Mouse (Mus musculus) gastrocnemius, postnatal 14 days (tissue): ENCODE results near the gene Kcnk4. TPM values are rescaled to one million over a fixed set of nuclear protein-coding genes. Genes with fewer than 3 reads are reported as not detected.
"Not testable (repeated sequence)": the region's sequence is repeated elsewhere in the genome, so short reads cannot be mapped to it uniquely, and the experiment has no call there.

Experiments used
- DNase-seq: peaks from one replicate; pipeline ENCODE4 v3.0.0; 2021; ENCODE audit warnings: mixed read lengths
- intact Hi-C: fragments of 180-260 bp; cut with DNase I; formaldehyde crosslinking; loops from one replicate; pipeline ENCODE4 v1.15.1; 2025; ENCODE audit warnings: low total_unique reads
- total RNA-seq, 2 experiments: library from RNA; stranded (reverse); gene quantifications; 2 replicates each; pipeline ENCODE4 v1.2.3; 2021

Kcnk4 gene
- total RNA-seq, 2 experiments from 2014 or later, result not detected

DNA sequence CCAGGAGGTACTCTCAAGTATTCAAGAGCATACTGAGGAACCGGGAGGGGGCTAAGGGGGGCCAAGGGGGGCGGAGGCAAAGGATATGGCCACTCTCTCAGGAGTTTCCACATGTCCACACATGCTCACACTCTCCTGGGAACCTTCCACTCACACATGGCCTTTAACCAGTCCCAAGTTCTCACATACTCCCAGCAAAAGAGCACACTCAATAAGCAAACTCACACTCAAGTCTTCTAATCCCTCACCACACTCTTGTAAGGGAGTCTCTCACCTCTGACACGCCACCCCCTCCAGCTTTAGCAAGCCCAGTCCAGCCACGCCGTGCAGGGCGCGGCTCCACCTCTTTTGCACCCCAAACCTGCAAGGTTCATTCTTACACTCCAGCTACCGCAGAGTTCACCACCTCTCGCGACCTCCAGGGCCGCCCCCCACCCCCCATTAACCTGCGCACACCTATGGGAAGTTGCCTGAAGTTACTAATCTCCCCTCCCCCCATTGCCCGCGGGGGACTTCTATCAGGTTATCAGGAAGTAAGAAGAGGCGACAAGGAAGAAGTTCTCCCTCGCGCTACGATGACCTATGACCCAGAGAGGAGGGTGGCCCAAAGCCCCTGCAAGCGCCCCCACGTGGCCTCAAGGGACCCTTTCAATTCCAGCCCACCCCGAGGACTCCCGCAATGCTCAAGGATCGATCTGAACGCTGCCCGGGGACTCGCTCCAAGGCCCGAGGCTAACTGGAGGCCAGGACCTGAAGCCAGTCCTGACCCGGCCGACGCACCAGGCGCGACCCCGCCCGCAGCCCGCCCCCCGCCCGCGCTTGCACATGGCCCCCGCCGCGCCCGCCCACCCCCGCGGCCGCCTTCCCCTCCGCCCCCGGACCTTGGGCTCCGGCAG is 13.3 kb downstream of the Kcnk4 start:
- intact Hi-C loops, result no loop called here
- peak; percentile 57 for DNase-seq

DNA sequence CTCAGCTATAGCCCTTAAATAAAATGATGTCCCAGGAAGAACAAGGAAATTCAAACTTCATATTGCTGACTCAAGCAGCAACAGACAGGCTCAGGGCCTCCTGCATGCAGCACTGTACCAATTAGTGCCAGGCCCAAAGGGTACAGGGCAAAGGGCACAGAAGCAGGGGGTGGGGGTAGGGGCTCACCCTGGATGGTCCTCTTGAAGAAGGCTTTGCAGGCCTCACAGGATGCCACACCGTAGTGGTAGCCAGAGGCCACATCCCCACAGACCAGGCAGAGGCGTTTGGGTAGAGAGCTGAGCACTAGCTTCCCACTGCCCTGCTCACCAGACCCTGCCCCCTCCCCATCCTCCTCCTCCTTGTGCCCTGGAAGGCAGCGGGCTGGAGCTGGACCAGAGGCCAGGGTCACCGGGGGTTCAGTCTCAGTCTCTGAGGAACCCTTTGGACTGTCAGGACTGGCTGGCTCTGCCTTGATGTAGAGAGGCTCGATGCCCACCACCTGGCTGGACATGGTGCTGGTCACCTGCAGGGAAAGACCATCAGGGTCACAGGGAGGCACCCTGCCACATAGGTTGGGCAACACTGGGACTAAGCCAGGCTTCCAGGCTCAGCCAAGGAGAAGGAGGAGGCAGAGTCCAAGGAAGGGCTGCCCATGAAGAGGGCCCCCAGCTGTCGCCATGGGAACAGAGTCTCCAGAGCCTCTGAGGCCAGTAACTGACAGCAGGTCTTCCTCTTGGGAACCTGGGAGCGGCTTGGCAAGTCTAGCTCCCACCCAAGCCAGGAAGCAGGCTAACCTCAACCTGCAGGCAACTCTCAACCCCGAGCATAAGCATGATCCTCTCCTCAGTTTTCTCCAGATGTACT is 14.2 kb downstream of the Kcnk4 start:
- DNase-seq, result peak; percentile 47
- intact Hi-C loops, result no loop called here

DNA sequence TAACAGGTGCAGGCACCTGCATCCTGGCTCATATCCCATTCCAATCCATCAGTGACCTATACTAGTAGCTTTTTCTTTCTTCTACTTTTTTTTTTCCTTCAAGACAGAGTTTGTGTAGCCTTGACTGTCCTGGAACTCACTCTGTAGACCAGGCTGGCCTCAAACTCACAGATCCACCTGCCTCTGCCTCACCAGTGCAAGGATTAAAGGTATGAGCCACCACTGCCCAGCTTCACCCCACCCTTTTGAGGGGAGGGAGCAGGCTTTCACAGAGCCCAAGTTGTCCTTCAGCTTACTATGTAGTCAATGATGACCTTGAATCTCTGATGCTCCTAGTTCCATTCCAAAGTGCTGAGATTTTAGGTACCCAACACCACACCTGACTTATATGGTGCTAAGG is 14.9 kb downstream of the Kcnk4 start:
- intact Hi-C loops, result no loop called here
- no peak for DNase-seq

DNA sequence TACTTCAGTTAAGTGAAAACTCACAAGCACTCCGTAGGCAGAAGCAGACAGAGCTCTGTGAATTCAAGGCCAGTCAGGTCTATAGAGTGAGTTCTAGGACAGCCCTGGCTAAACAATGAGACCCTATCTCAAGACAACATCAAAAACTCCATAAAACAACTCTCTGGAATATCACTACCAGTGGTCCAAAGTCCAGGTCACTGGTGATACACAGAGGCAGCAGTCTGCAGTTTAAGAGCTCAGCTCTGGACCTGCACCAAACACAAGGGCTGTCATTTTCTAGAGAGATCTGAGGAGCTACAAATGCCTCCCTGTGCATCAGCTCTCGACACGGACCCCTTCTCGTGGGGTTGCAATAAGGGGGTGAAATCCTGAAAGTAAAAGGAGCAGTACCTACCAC is 16.0 kb downstream of the Kcnk4 start:
- intact Hi-C loops, result no loop called here
- no peak for DNase-seq

- DNase-seq, result no peak
- intact Hi-C loops, result no loop called here
These were observed 17.8 kb downstream of the Kcnk4 start for GRCm38 (mm10) chr19:6916496-6916895.

DNA sequence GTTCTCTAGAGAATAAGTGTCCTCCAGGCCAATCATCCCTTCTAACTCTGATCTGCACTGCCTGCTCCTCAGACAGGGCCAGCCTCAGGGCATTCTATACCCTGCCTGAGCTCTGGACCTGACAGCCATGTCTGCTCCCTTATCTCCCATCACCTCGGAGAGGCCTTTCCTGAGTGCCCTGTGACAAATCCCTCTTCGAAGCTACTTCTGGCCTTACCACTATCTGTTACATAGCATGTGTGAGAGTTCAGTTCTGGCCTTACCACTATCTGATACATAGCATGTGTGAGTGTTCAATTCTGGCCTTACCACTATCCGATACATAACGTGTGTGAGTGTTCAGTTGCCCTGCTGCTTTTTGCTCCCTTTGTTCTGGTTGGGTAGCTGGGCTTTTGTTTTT is 19.0 kb downstream of the Kcnk4 start:
- no peak for DNase-seq
- intact Hi-C loops, result no loop called here

DNA sequence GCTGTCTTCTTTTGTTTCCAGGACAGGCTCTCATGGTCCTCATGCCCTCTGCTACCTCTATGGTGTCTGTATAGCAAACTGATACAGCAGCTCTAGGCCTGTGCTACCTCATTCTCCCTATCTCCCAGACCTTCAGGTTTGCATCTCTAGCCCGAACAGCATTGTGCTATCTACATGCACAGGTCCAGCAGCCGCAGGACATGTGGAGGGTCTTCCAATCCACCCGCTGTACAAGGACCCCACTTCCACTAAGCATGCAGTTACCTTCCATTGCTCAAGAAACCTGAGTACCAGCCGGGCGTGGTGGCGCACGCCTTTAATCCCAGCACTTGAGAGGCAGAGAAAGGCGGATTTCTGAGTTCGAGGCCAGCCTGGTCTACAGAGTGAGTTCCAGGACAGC is 19.8 kb downstream of the Kcnk4 start:
- intact Hi-C loops, result no loop called here
- no peak for DNase-seq

GRCm38 (mm10) chr19:6913991-6914390 is 20.3 kb downstream of the Kcnk4 start:
- peak; percentile 68 for DNase-seq
- intact Hi-C loops, result no loop called here

DNA sequence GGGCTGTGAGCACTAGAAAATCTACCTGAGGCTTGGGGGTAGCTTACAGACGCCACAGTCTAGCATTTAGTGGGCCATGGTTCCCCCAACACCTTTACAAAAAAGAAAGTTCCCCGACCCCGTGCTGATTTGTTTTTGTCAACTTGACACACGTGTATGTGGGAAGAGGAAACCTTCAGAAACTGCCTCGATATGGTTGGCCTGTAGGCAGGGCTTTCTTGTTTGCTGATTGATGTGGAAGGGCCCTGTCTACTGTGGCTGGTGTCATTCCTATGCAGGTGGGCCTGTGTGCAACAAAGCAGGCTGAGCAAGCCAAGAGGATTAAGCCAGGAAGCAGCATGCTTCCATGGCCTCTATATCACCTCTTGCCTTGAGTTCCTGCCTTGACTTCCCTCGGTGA is 21.3 kb downstream of the Kcnk4 start:
- intact Hi-C loops, result no loop called here
- DNase-seq, result no peak

DNA sequence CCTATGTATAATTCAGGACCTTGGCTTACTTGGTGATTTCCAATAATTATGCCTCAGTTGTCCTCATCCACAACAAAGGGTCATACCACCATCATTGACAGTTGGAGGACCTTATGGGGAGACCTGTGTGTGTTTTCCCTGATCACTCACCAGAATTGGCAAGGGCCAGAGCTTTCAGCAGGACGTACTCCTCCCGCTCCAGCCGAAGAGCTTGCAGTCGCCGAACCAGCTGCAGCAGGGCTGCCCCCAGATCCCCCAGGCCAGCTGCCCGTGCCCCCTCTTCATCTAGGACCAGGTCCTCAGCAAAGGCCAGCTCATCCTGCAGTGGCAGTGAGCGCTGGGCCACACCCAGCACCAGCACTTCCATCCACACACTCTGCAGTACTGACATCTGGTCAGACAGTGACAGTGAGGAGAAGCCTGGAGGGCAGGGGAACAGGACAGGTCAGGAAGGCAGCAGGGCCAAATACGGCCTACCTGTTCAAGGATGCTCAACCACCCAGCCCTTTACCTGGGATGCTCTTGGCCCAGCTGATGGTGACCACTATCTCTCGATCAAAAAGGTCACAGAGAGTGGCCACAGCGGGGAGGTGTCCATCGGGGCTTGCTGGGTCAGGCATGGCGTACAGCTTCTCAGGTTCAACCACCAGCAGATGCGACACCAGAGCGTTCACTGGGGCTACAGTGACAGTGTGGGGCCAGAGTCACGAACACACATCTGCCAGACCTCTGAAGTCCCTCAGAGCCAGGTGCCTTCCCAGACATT is 21.9 kb downstream of the Kcnk4 start:
- DNase-seq, result no peak
- intact Hi-C loops, result no loop called here

- intact Hi-C loops, result no loop called here
- DNase-seq, result no peak
These were observed 22.9 kb downstream of the Kcnk4 start for GRCm38 (mm10) chr19:6911101-6912074.

DNA sequence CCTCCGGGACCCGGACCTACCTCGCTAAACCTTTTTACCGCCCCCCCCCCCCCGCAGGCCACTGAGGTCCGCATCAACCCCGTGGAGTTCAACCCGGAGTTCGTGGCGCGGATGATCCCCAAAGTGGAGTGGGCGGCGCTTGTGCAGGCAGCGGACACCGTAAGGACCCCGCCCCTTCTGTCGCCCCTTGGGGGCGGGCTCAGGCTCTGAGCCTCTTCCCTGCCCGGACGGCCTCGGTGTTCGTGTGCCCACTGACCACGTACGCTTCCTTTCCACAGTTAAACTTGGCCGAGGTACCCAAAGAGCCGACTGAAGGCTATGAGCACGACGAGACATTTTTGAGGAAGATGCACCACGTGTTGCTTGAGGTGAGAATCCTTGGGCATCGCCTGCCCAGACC is 24.0 kb downstream of the Kcnk4 start:
- DNase-seq, intact Hi-C loops: not testable (repeated sequence)

DNA sequence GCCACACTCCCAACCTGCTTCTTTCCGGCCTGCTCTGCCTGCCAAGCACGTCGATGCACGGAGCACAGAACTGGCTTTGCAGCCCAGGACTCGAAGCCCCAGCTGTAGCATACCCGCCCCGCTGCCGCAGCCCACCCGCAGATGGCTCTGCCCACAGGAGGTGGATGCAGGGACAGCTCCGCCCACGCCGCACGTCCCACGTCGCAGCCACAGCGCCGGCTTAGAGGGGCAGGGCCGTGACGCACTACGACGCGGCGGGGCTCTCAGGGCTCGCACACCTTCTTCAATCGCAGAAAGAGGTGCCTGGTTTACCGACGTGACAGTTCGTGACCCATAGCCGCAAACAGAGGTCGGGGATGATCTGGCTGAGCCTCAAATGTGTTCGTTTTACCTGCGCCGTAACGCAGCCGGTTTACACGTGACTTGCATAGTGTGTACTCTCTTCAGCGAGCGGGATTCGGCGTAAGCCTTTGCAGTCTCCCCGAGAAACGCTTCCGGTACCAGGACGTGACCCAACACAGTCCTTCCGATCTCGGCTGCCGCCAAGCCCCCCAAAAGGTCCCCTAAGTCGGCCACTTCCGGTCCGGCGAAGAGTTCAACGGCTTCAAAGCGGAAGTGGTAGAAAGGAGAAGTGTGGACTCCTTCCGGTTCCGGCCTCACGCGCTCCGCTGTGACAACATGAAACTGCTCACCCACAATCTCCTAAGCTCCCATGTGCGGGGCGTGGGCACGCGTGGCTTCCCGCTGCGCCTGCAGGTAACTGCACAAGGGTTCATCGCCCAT is 24.6 kb downstream of the Kcnk4 start, which contains the start of the genes Trmt112 and Prdx5:
Gene Trmt112, plus strand, starts transcription at position 192 of the 783 bp plus-strand sequence.
Gene Prdx5, minus strand, starts transcription at position 600 of the 783 bp plus-strand sequence.
- peak; percentile 91 for DNase-seq
- intact Hi-C loops, result no loop called here

DNA sequence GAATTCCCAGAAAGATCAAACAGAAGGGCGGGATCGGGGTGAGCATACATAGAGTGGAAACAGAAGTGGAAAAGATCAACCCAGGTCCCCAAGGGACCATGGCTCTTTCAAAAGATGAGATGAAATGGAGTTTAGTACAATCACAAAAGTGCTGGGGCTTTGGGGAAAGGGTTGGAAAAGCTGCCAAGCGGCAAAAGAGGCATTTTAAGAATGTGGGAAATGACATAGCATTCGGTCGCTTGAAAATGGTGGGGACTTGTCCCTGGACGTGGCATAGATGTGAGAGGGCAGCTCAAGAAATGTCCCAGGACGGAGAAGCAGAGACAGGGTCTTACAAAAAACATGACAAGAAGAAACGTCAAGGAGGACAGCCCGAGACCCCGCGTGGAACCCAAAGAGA is 25.3 kb downstream of the Kcnk4 start:
- intact Hi-C loops, result no loop called here
- no peak for DNase-seq

DNA sequence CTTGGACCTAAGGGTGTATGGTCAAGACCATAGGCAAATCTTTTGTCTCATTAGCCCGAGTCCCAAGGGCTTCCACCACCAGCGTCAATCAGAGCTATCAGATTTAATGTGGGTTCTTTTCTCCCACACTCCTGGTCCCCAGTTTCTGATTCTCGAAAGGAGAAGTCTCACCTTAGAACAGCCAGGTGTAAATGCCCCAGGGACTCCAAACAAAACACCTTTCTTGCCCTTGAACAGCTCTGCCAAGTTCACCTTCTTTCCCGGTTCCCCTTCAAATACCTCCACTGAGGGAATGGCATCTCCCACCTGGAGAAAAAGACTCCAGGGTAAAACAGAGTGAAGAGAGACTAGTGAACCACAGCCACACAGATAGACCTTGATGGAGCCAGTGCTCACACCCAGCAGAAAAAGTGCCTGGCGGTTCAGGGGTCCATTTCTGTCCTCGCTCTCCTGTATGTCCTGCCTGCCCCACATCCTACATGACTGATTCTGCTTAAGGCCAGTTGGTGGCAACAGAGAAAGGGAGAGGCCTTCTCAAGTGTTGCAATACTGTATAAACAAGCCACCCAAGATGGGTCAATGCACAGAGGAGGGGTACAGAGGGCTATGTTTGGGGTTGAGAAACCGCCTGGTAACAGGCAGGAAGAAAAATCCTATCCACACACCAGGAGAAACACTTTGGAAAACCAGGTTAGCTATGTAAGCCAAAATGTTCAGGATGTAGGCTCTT is 26.3 kb downstream of the Kcnk4 start:
- intact Hi-C loops, result no loop called here
- no peak for DNase-seq

DNA sequence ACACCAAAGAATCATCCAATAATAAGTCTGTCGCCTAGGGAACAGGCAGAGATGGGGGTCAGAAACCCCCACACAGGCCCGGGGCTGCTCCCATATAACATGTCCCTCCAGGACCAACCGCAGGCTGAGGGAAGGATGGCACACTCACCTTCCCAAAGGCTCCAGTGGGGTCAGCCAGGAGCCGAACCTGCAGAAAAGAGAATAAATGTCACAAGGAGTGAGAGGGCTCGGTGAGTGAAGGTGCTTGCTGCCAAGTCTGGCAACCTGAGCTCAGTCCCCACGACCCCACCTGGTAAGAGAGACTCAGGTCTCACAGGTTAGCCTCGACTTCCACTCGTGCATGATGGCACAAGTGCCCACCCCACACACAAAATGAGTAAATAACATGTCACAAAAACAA is 27.2 kb downstream of the Kcnk4 start:
- DNase-seq, result no peak
- intact Hi-C loops, result no loop called here

DNA sequence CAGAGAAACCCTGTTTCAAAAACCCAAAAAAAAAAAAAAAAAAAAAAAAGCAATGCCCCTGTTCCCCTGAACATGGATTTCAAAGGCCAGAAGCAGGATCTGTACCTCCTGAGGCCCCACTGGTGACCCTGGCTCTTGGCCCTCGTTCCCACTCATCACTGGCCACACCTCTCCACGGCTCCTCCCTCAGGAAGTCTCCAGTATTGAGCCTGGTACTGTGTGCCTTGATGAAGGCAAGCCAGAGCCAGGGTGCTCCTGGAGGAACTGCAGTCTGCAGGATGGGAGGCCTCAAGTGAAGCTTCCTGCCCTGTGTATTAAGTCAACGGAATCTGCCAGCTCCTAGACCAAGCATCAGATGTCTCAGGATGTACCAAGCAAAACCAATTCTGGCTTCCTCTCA is 28.1 kb downstream of the Kcnk4 start:
- intact Hi-C loops, result no loop called here
- DNase-seq, result no peak
